Mouse (Mus musculus) gastrocnemius, postnatal 14 days (tissue): ENCODE data around the gene Abhd18. TPM values are rescaled to one million over a fixed set of nuclear protein-coding genes. Genes with fewer than 3 reads are reported as not detected.

Experiments used
- DNase-seq: peaks from one replicate; pipeline ENCODE4 v3.0.0; 2021; ENCODE audit warnings: mixed read lengths
- intact Hi-C: fragments of 180-260 bp; cut with DNase I; formaldehyde crosslinking; loops from one replicate; pipeline ENCODE4 v1.15.1; 2025; ENCODE audit warnings: low total_unique reads
- total RNA-seq, 2 experiments: library from RNA; stranded (reverse); gene quantifications; 2 replicates each; pipeline ENCODE4 v1.2.3; 2021

The Abhd18 gene
- total RNA-seq, 2 experiments from 2014 or later, result 10.4 to 12.9 TPM

- peak; percentile 100 for DNase-seq
- intact Hi-C loops, result no loop called here
Observed at GRCm38 (mm10) chr3:40949170-40949902, 102.6 kb downstream of the Abhd18 start, which contains the start of gene Larp1b. Larp1b (plus strand) TSS chr3:40949828.

GRCm38 (mm10) chr3:40949903-40950600, 103.3 kb downstream of the Abhd18 start:
- intact Hi-C loops, result loop anchor here (10.0 kb wide), 1 partner anchor 615 kb away; no protein-coding TSS in a partner anchor
- DNase-seq, result peak; percentile 53

- intact Hi-C loops, result loop anchor here (10.0 kb wide), 1 partner anchor 614 kb away; no protein-coding TSS in a partner anchor
- peak; percentile 56 for DNase-seq
Observed at GRCm38 (mm10) chr3:40950601-40951201, 103.9 kb downstream of the Abhd18 start.

- intact Hi-C loops, result loop anchor here (10.0 kb wide), 1 partner anchor 613 kb away; no protein-coding TSS in a partner anchor
- DNase-seq, result no peak
Observed at GRCm38 (mm10) chr3:40951365-40951764, 104.6 kb downstream of the Abhd18 start.

GRCm38 (mm10) chr3:40952606-40953005, 105.8 kb downstream of the Abhd18 start:
- intact Hi-C loops, result loop anchor here (10.0 kb wide), 1 partner anchor 612 kb away; no protein-coding TSS in a partner anchor
- no peak for DNase-seq

GRCm38 (mm10) chr3:40954792-40955191, 108.0 kb downstream of the Abhd18 start:
- intact Hi-C loops, result loop anchor here (10.0 kb wide), 1 partner anchor 610 kb away; no protein-coding TSS in a partner anchor
- DNase-seq, result no peak

- intact Hi-C loops, result loop anchor here (10.0 kb wide), 1 partner anchor 606 kb away; no protein-coding TSS in a partner anchor
- DNase-seq, result no peak
Observed at GRCm38 (mm10) chr3:40958831-40959230, 112.1 kb downstream of the Abhd18 start.

- no peak for DNase-seq
- intact Hi-C loops, result no loop called here
Observed at GRCm38 (mm10) chr3:40980758-40981157, 134.0 kb downstream of the Abhd18 start.

GRCm38 (mm10) chr3:40987539-40987938, 140.8 kb downstream of the Abhd18 start:
- no peak for DNase-seq
- intact Hi-C loops, result no loop called here

Other genes starting within 250 kb of the Abhd18 start
- gene Slc25a31, start 138.1 kb upstream of the Abhd18 start, total RNA-seq, result not detected
- gene Hspa4l, start 102.5 kb upstream of the Abhd18 start, total RNA-seq, result 1 to 10 TPM; 4.5 to 5.0 TPM
- 1 to 10 TPM; 2.5 to 3.7 TPM for gene Plk4, start 47.0 kb upstream of the Abhd18 start, total RNA-seq
- gene Mfsd8, start 84 bp upstream of the Abhd18 start, total RNA-seq, result 10 to 100 TPM; 12.5 to 14.4 TPM
- gene 1700034I23Rik, start 55.6 kb downstream of the Abhd18 start, total RNA-seq, result under 1 TPM in 1 of 2 experiments, not detected in 1; 0.16 TPM
- 10 to 100 TPM; 65.8 to 66.1 TPM for gene Larp1b, start 102.9 kb downstream of the Abhd18 start, total RNA-seq
- gene Pgrmc2, start 236.1 kb downstream of the Abhd18 start, total RNA-seq, result 10 to 100 TPM; 18.3 to 21.8 TPM